Mouse (Mus musculus): ENCODE measurements around the gene Foxp1.

DNA sequence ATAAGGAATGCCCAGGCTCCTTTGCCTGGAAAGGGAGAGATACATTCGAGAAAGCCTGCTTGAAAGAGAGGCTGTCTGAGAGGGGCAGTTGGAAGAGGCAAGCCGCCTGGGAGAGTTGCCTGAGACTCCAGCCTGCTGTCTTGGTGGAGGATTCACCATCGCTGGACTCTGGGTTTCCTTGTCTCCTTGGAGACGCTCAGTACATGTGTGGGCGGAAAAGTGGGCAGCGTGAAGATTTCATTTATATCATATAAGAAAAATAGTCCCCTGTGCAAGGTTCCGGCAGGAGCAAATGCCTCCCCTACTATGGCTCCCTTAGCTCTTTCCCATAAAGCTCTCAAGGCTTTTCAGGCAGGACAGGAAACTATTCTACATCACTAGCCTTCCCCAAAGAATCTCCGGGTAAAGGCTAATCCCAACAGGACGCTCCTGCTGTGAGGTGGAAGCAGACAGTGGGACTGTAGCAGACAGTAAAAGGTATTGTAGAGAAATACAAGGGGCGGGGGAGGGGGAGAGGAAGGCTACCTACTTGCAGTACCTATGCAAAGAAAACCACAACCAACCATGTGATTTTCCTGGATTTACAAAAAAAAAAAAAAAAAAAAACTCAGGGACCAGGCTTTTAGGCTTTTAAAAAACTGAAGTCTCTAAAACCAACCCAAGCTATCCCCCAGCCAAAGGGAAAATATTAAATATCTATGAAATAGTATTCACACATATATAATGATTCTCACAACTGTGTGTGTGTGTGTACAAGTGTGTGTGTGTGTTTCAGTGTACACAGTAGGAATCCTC lies 443.3 kb downstream of the Foxp1 start:
- no peak for TF ChIP-seq CTCF (IDR thresholded peaks at IDR 0.05; ENCODE audit: low read depth, low read length)
- TF ChIP-seq TAL1 (conservative IDR thresholded peaks at IDR 0.05; ENCODE audit: low read depth, low read length) = no peak
- TF ChIP-seq GATA1 (IDR thresholded peaks at IDR 0.05; ENCODE audit: borderline replicate concordance, low read length) = no peak

Measured in G1E (cell line).